Mouse (Mus musculus) ES-Bruce4 (cell line): ENCODE measurements around the gene Ginm1. TPM values are rescaled to one million over a fixed set of nuclear protein-coding genes. Genes with fewer than 3 reads are reported as not detected.

Source experiments
- H3K27ac ChIP-seq: 2 replicates; pipeline ENCODE4 v1.5.1; 2012; ENCODE audit warnings: low read length, inconsistent platforms; ENCODE audit not compliant: insufficient read depth
- H3K27me3 ChIP-seq: 2 replicates; pipeline ENCODE4 v1.6.1; 2012; ENCODE audit warnings: mild to moderate bottlenecking, low read length, inconsistent platforms; ENCODE audit not compliant: control insufficient read depth, poor library complexity, insufficient read depth, severe bottlenecking
- H3K36me3 ChIP-seq: 2 replicates; pipeline ENCODE4 v1.6.1; 2012; ENCODE audit warnings: inconsistent platforms, mild to moderate bottlenecking, low read length, moderate library complexity; ENCODE audit not compliant: control insufficient read depth, poor library complexity, insufficient read depth, severe bottlenecking
- H3K4me1 ChIP-seq: one replicate; pipeline ENCODE4 v1.8.1; 2011; ENCODE audit warnings: low read length; ENCODE audit not compliant: control insufficient read depth, insufficient read depth
- H3K4me3 ChIP-seq: 2 replicates; pipeline ENCODE4 v1.5.1; 2011; ENCODE audit warnings: low read depth, mild to moderate bottlenecking, low read length
- H3K9ac ChIP-seq: 2 replicates; pipeline ENCODE4 v1.6.1; 2012; ENCODE audit warnings: low read depth, mild to moderate bottlenecking, inconsistent platforms; ENCODE audit not compliant: poor library complexity, severe bottlenecking
- H3K9me3 ChIP-seq: replicated peaks from 2 replicates; pipeline ENCODE4 v1.6.1; 2012; ENCODE audit warnings: mild to moderate bottlenecking, low read length, inconsistent platforms; ENCODE audit not compliant: control insufficient read depth, poor library complexity, insufficient read depth, severe bottlenecking
- CTCF ChIP-seq: IDR thresholded peaks from one replicate; pipeline ENCODE4 v1.8.1; 2011; ENCODE audit warnings: low read depth, low read length
- EP300 ChIP-seq: IDR thresholded peaks from 2 replicates; pipeline ENCODE4 v1.6.1; 2011; ENCODE audit warnings: low read depth, low read length; ENCODE audit not compliant: insufficient read depth
- POLR2A ChIP-seq: IDR thresholded peaks from one replicate; pipeline ENCODE4 v1.8.1; 2011; ENCODE audit warnings: low read length; ENCODE audit not compliant: insufficient read depth
- polyA plus RNA-seq: library from polyadenylated mRNA; stranded (reverse); fragments of >200 nt; gene quantifications from 2 replicates; pipeline ENCODE4 v1.2.4, GENCODE M21; 2011; ENCODE audit warnings: low read depth; ENCODE audit not compliant: missing spikeins, insufficient read depth, insufficient read length

Ginm1 gene
- polyA plus RNA-seq, 1 experiment, result 33.6 TPM

GRCm38 (mm10) chr10:7737914-7738313 lies 54.7 kb downstream of the Ginm1 start:
- no peak for TF ChIP-seq CTCF
- TF ChIP-seq POLR2A, result no peak
- no peak for TF ChIP-seq EP300
- Histone ChIP-seq H3K4me1 (no peaks in the 10 kb centered on the region), H3K27ac (no peak overlapping the region), H3K4me3 (no peak overlapping the region), H3K36me3 (peaks cover 8% of the 10 kb centered on the region), H3K27me3 (no peaks in the 10 kb centered on the region), H3K9ac (no peak overlapping the region), H3K9me3 (no peaks in the 10 kb centered on the region)

- no peak overlapping the region for H3K4me3 ChIP-seq
- no peaks in the 10 kb centered on the region for H3K27me3 ChIP-seq
- H3K4me1 ChIP-seq, result no peaks in the 10 kb centered on the region
- no peak overlapping the region for H3K27ac ChIP-seq
- no peak overlapping the region for H3K9ac ChIP-seq
- H3K36me3 ChIP-seq, result peaks cover 6% of the 10 kb centered on the region
- no peaks in the 10 kb centered on the region for H3K9me3 ChIP-seq
- TF ChIP-seq EP300 (no peak), POLR2A (no peak), CTCF (no peak)
These were observed 55.5 kb downstream of the Ginm1 start for GRCm38 (mm10) chr10:7737122-7737521.

- Histone ChIP-seq H3K9me3 (no peaks in the 10 kb centered on the region), H3K36me3 (no peaks in the 10 kb centered on the region), H3K4me1 (no peaks in the 10 kb centered on the region), H3K27ac (no peak overlapping the region), H3K27me3 (no peaks in the 10 kb centered on the region), H3K4me3 (no peak overlapping the region), H3K9ac (no peak overlapping the region)
- no peak for TF ChIP-seq POLR2A
These were observed 61.0 kb downstream of the Ginm1 start for GRCm38 (mm10) chr10:7731582-7731981.

GRCm38 (mm10) chr10:7727011-7727410 lies 65.6 kb downstream of the Ginm1 start:
- TF ChIP-seq CTCF (no peak), POLR2A (no peak), EP300 (no peak)
- Histone ChIP-seq H3K9me3 (no peaks in the 10 kb centered on the region), H3K4me1 (no peaks in the 10 kb centered on the region), H3K27me3 (no peaks in the 10 kb centered on the region), H3K36me3 (no peaks in the 10 kb centered on the region), H3K9ac (peak overlapping the region; percentile 72), H3K27ac (no peak overlapping the region), H3K4me3 (peak overlapping the region; percentile 12; the same call in 1 of the 2 replicates)

- peak overlapping the region; percentile 89 for H3K4me3 ChIP-seq
- H3K36me3 ChIP-seq, result no peaks in the 10 kb centered on the region
- no peaks in the 10 kb centered on the region for H3K27me3 ChIP-seq
- H3K27ac ChIP-seq, result no peak overlapping the region
- H3K9ac ChIP-seq, result peak overlapping the region; percentile 72
- no peaks in the 10 kb centered on the region for H3K4me1 ChIP-seq
- TF ChIP-seq POLR2A (no peak), EP300 (no peak), CTCF (no peak)
- no peaks in the 10 kb centered on the region for H3K9me3 ChIP-seq
These were observed 66.2 kb downstream of the Ginm1 start for GRCm38 (mm10) chr10:7726501-7726812.

GRCm38 (mm10) chr10:7725751-7726500 lies 66.7 kb downstream of the Ginm1 start, which contains the start of gene Katna1:
TSS of gene Katna1 (plus strand) at chr10:7726000.
- H3K27ac ChIP-seq, result no peak within 1 kb of the TSS
- TF ChIP-seq EP300 (no peak), POLR2A (peak; percentile 46), CTCF (no peak)
- H3K4me3 ChIP-seq, result peak within 1 kb of the TSS; percentile 89

More at GRCm38 (mm10) chr10:7725751-7726500, 66.7 kb downstream of the Ginm1 start, which contains the start of gene Katna1:
- Histone ChIP-seq H3K9me3 (no peaks in the 10 kb centered on the region), H3K27me3 (no peaks in the 10 kb centered on the region), H3K9ac (peak within 1 kb of the TSS; percentile 72), H3K36me3 (no peaks in the 10 kb centered on the region), H3K4me1 (no peaks in the 10 kb centered on the region)

Other genes with a start within 250 kb of the Ginm1 start
- 31.2 and 37.4 TPM in 2 replicates for gene Lrp11, start 203.0 kb downstream of the Ginm1 start, polyA plus RNA-seq
- 92.5 and 99.6 TPM in 2 replicates for gene Nup43, start 125.3 kb downstream of the Ginm1 start, polyA plus RNA-seq
- 72.8 and 73.9 TPM in 2 replicates for gene Pcmt1, start 111.7 kb downstream of the Ginm1 start, polyA plus RNA-seq
- gene Lats1, start 111.6 kb downstream of the Ginm1 start, polyA plus RNA-seq, result 18.9 and 22.0 TPM in 2 replicates
- gene Katna1, start 66.8 kb downstream of the Ginm1 start, polyA plus RNA-seq, result 58.4 and 59.1 TPM in 2 replicates
- 42.3 and 42.7 TPM in 2 replicates for gene Ppil4, start 67 bp upstream of the Ginm1 start, polyA plus RNA-seq
- not detected in 2 replicates for gene Zc3h12d, start 39.6 kb upstream of the Ginm1 start, polyA plus RNA-seq
- gene Tab2, start 163.4 kb upstream of the Ginm1 start, polyA plus RNA-seq, result 101 and 102 TPM in 2 replicates